Mouse (Mus musculus): ENCODE measurements around the gene Ppp1r27.
"Not testable (repeated sequence)": the region's sequence is repeated elsewhere in the genome, so short reads cannot be mapped to it uniquely, and the experiment has no call there.

DNA sequence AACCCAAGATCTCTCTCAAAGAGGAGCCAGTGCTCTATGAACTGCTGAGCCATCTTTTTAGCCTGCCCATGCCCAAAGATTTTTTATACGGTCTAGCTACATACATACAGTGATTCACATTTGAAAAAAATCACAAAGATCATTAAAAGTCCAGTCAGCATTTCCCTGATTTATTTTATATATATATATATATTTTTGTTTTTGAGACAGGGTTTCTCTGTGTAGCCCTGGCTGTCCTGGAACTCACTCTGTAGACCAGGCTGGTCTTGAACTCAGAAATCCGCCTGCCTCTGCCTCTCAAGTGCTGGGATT lies 32.0 kb upstream of the Ppp1r27 start:
- not testable (repeated sequence) for TF ChIP-seq CTCF (conservative IDR thresholded peaks at IDR 0.05; ENCODE audit: low read length); POU5F1 (IDR thresholded peaks at IDR 0.05; ENCODE audit: borderline replicate concordance, low read length)

All from E14TG2a.4 (cell line).